17 mouse cellular contexts compared by ENCODE assay signal in the genomic region with DNA sequence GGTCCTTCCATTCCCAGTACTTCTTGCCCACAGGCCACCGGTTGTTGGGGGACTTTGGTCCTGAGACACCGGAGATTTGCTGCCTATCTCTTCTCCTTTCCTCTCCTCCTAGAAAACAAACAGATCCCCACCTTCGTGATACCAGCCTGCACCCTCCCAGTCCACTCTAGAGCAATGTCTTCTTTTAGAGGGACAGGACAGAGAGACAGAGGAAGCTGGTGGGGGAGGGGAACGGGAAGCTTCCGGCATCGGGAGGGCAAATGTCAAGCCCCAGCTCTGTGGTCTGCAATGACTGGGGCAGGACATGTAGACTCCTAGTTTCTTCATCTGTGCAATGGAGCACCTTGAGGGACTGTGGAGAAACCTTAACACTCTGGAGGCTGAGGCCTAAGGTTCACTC. TPM values are rescaled to one million over a fixed set of nuclear protein-coding genes. Genes with fewer than 3 reads are reported as not detected.
DNase-seq lines count a peak whose midpoint lies in the region; ATAC-seq and TF ChIP-seq lines count a peak whose summit lies in the region.
"Had no signal": no experiment of that assay in that cellular context is flagged by ENCODE, and none has a peak within 500 bp of the region (broad histone marks: within the 10 kb centered on the region; RNA-seq: fewer than 3 reads in every experiment).

No protein-coding gene starts in this region.

- no peaks in the 10 kb centered on the region for H3K36me3 ChIP-seq in kidney, adult 2 months (ENCODE audit: control insufficient read depth, insufficient read depth, low read length)
- H3K36me3 ChIP-seq in intestine, embryonic 16.5 days (ENCODE audit: control insufficient read depth, insufficient read depth, low read length), result no peaks in the 10 kb centered on the region
- no peaks in the 10 kb centered on the region for H3K36me3 ChIP-seq in midbrain, embryonic 13.5 days
- H3K36me3 ChIP-seq in forebrain, embryonic 15.5 days, result no peaks in the 10 kb centered on the region
- H3K36me3 ChIP-seq: heart, embryonic 13.5 days; hindbrain, embryonic 12.5 days; lung, embryonic 15.5 days; midbrain, embryonic 12.5 days; neural tube, embryonic 12.5 days; stomach, embryonic 15.5 days had no signal

- ATAC-seq in intestine, embryonic 16.5 days, result peak; percentile 47
- ATAC-seq in midbrain, embryonic 13.5 days, result no peak
- ATAC-seq in forebrain, embryonic 15.5 days (replicated peaks), result no peak
- ATAC-seq: forebrain, postnatal 0 days had no signal

- no peaks in the 10 kb centered on the region for H3K9me3 ChIP-seq in intestine, embryonic 16.5 days (ENCODE audit: control insufficient read depth, low read length)
- no peaks in the 10 kb centered on the region for H3K9me3 ChIP-seq in midbrain, embryonic 13.5 days
- no peaks in the 10 kb centered on the region for H3K9me3 ChIP-seq in forebrain, embryonic 15.5 days
- H3K9me3 ChIP-seq: heart, embryonic 13.5 days; hindbrain, embryonic 12.5 days; lung, embryonic 15.5 days; midbrain, embryonic 12.5 days; neural tube, embryonic 12.5 days; stomach, embryonic 15.5 days had no signal

- H3K4me2 ChIP-seq in intestine, embryonic 16.5 days (ENCODE audit: low read depth, low read length), result no peak overlapping the region; the same call in 1 of the 2 replicates
- no peak overlapping the region for H3K4me2 ChIP-seq in midbrain, embryonic 13.5 days (replicated peaks)
- H3K4me2 ChIP-seq in forebrain, embryonic 15.5 days (replicated peaks), result no peak overlapping the region
- H3K4me2 ChIP-seq: heart, embryonic 13.5 days; hindbrain, embryonic 12.5 days; lung, embryonic 15.5 days; midbrain, embryonic 12.5 days; neural tube, embryonic 12.5 days; stomach, embryonic 15.5 days had no signal

- no peak overlapping the region for H3K4me3 ChIP-seq in kidney, adult 2 months (ENCODE audit: insufficient read depth, low read depth, low read length)
- no peak overlapping the region for H3K4me3 ChIP-seq in bone marrow macrophage, adult 2 months (ENCODE audit: insufficient read depth, low read length)
- H3K4me3 ChIP-seq in intestine, embryonic 16.5 days (ENCODE audit: low read length), result no peak overlapping the region
- no peak overlapping the region for H3K4me3 ChIP-seq in midbrain, embryonic 13.5 days (replicated peaks)
- no peak overlapping the region for H3K4me3 ChIP-seq in forebrain, embryonic 15.5 days
- H3K4me3 ChIP-seq: heart, embryonic 13.5 days; hindbrain, embryonic 12.5 days; lung, embryonic 15.5 days; midbrain, embryonic 12.5 days; neural tube, embryonic 12.5 days; stomach, embryonic 15.5 days had no signal

- no peak for TF ChIP-seq POLR2A in kidney, adult 2 months (IDR thresholded peaks at IDR 0.05; ENCODE audit: low read depth, low read length)
- TF ChIP-seq POLR2A in bone marrow macrophage, adult 2 months (IDR thresholded peaks at IDR 0.05; ENCODE audit: borderline replicate concordance, low read depth, low read length), result no peak

- no peak overlapping the region for H3K27ac ChIP-seq in kidney, adult 2 months (ENCODE audit: insufficient read depth, low read depth, low read length)
- peak overlapping the region; percentile 28; the same call in 1 of the 2 replicates for H3K27ac ChIP-seq in bone marrow macrophage, adult 2 months (ENCODE audit: insufficient read depth, low read depth, low read length)
- peak overlapping the region; percentile 86 for H3K27ac ChIP-seq in intestine, embryonic 16.5 days (ENCODE audit: low read length)
- H3K27ac ChIP-seq in midbrain, embryonic 13.5 days, result no peak overlapping the region
- H3K27ac ChIP-seq in forebrain, embryonic 15.5 days (replicated peaks), result no peak overlapping the region
- H3K27ac ChIP-seq: heart, embryonic 13.5 days; hindbrain, embryonic 12.5 days; lung, embryonic 15.5 days; midbrain, embryonic 12.5 days; neural tube, embryonic 12.5 days; stomach, embryonic 15.5 days had no signal

- H3K4me1 ChIP-seq in kidney, adult 2 months (ENCODE audit: control insufficient read depth, insufficient read depth, low read length), result 0 out of 2 replicates have a peak, but pooled peaks cover 3% of the 10 kb centered on the region
- H3K4me1 ChIP-seq in bone marrow macrophage, adult 2 months (ENCODE audit: control insufficient read depth, insufficient read depth, low read length), result peaks cover 45% of the 10 kb centered on the region
- peaks cover 37% of the 10 kb centered on the region for H3K4me1 ChIP-seq in intestine, embryonic 16.5 days (ENCODE audit: control insufficient read depth, insufficient read depth, low read length)
- H3K4me1 ChIP-seq in midbrain, embryonic 13.5 days (replicated peaks), result no peaks in the 10 kb centered on the region
- no peaks in the 10 kb centered on the region for H3K4me1 ChIP-seq in forebrain, embryonic 15.5 days
- H3K4me1 ChIP-seq: neural tube, embryonic 12.5 days had no signal

- TF ChIP-seq CTCF in kidney, adult 2 months (conservative IDR thresholded peaks at IDR 0.05; ENCODE audit: insufficient read depth, insufficient read length, low read depth, low read length), result no peak
- TF ChIP-seq CTCF in bone marrow macrophage, adult 2 months (IDR thresholded peaks at IDR 0.05; ENCODE audit: low read depth, low read length), result no peak

- peak; percentile 59 for DNase-seq in kidney, postnatal 10 days
- DNase-seq in kidney, adult 2 months, result no peak
- peak; percentile 49 for DNase-seq in naive thymus-derived CD4-positive, alpha-beta T cell, adult 2 months (ENCODE audit: low read depth)
- DNase-seq in urinary bladder, adult 18-20 months (ENCODE audit: low spot score in 2 of 2), result no peak
- DNase-seq: forebrain, postnatal 0 days; gastrocnemius, postnatal 25 days; left cerebral cortex, postnatal 4 days had no signal

- H3K9ac ChIP-seq in intestine, embryonic 16.5 days (ENCODE audit: low read depth, low read length), result 0 out of 2 replicates have a peak overlapping the region, but pooled peaks have one; percentile 37
- no peak overlapping the region for H3K9ac ChIP-seq in midbrain, embryonic 13.5 days (replicated peaks)
- H3K9ac ChIP-seq in forebrain, embryonic 15.5 days (replicated peaks), result no peak overlapping the region
- H3K9ac ChIP-seq: forebrain, postnatal 0 days; heart, embryonic 13.5 days; hindbrain, embryonic 12.5 days; lung, embryonic 15.5 days; midbrain, embryonic 12.5 days; neural tube, embryonic 12.5 days; stomach, embryonic 15.5 days had no signal

- H3K27me3 ChIP-seq in kidney, adult 2 months (replicated peaks; ENCODE audit: control insufficient read depth, insufficient read depth, low read length), result no peaks in the 10 kb centered on the region
- no peaks in the 10 kb centered on the region for H3K27me3 ChIP-seq in intestine, embryonic 16.5 days (replicated peaks; ENCODE audit: control insufficient read depth, insufficient read depth, low read length)
- H3K27me3 ChIP-seq in midbrain, embryonic 13.5 days, result no peaks in the 10 kb centered on the region
- H3K27me3 ChIP-seq in forebrain, embryonic 15.5 days, result no peaks in the 10 kb centered on the region
- H3K27me3 ChIP-seq: heart, embryonic 13.5 days; hindbrain, embryonic 12.5 days; lung, embryonic 15.5 days; midbrain, embryonic 12.5 days; neural tube, embryonic 12.5 days; stomach, embryonic 15.5 days had no signal

- WGBS in kidney, adult 2 months, result 66% methylated on average over 6 of the region's 6 CpGs
- 50% methylated on average over 6 of the region's 6 CpGs for WGBS in intestine, embryonic 16.5 days
- WGBS in midbrain, embryonic 13.5 days, result 86% methylated on average over 6 of the region's 6 CpGs
- 83% methylated on average over 6 of the region's 6 CpGs for WGBS in forebrain, embryonic 15.5 days

RNA-seq across cellular contexts. Expression of gene Lgals2, which starts 4.4 kb away (rescaled TPM):
- polyA plus RNA-seq in kidney, adult 2 months (2012; rRNA removed), result 0.24 and 0.25 TPM in 2 replicates
- not detected in 2 replicates for polyA plus RNA-seq in bone marrow macrophage, adult 2 months (2012; ENCODE audit: insufficient read depth, insufficient read length, missing spikeins)
- 1,298 and 1,309 TPM in 2 replicates for polyA plus RNA-seq in intestine, embryonic 16.5 days (2015; fragmentation: Nextera tagmentation; extraction: Ambion mirVana)
- 1.1 TPM in 1 of 2 replicates, not detected in the other for polyA plus RNA-seq in midbrain, embryonic 13.5 days (2015; fragmentation: Nextera tagmentation; extraction: Ambion mirVana)
- polyA plus RNA-seq in forebrain, embryonic 15.5 days (2015; fragmentation: Nextera tagmentation; extraction: Ambion mirVana), result not detected in 2 replicates
- polyA plus RNA-seq: forebrain, postnatal 0 days; heart, embryonic 13.5 days; hindbrain, embryonic 12.5 days; midbrain, embryonic 12.5 days; neural tube, embryonic 12.5 days had no signal

RNA-seq across cellular contexts. Expression of gene Gga1, which starts 17.3 kb away (rescaled TPM):
- 56.5 and 68.1 TPM in 2 replicates for polyA plus RNA-seq in kidney, adult 2 months (2012; rRNA removed)
- polyA plus RNA-seq in bone marrow macrophage, adult 2 months (2012; ENCODE audit: insufficient read depth, insufficient read length, missing spikeins), result 68.7 and 76.5 TPM in 2 replicates
- 56.3 and 57.4 TPM in 2 replicates for polyA plus RNA-seq in intestine, embryonic 16.5 days (2015; fragmentation: Nextera tagmentation; extraction: Ambion mirVana)
- polyA plus RNA-seq in midbrain, embryonic 13.5 days (2015; fragmentation: Nextera tagmentation; extraction: Ambion mirVana), result 47.8 and 49.2 TPM in 2 replicates
- polyA plus RNA-seq in forebrain, embryonic 15.5 days (2015; fragmentation: Nextera tagmentation; extraction: Ambion mirVana), result 60.3 and 62.0 TPM in 2 replicates

RNA-seq across cellular contexts. Expression of gene Cdc42ep1, which starts 17.3 kb away (rescaled TPM):
- polyA plus RNA-seq in kidney, adult 2 months (2012; rRNA removed), result 59.2 and 66.7 TPM in 2 replicates
- 0.31 and 0.36 TPM in 2 replicates for polyA plus RNA-seq in bone marrow macrophage, adult 2 months (2012; ENCODE audit: insufficient read depth, insufficient read length, missing spikeins)
- polyA plus RNA-seq in intestine, embryonic 16.5 days (2015; fragmentation: Nextera tagmentation; extraction: Ambion mirVana), result 34.5 and 36.1 TPM in 2 replicates
- polyA plus RNA-seq in midbrain, embryonic 13.5 days (2015; fragmentation: Nextera tagmentation; extraction: Ambion mirVana), result 7.0 and 8.5 TPM in 2 replicates
- 7.6 and 9.0 TPM in 2 replicates for polyA plus RNA-seq in forebrain, embryonic 15.5 days (2015; fragmentation: Nextera tagmentation; extraction: Ambion mirVana)

RNA-seq across cellular contexts. Expression of gene Gm49510, which starts 39.8 kb away (rescaled TPM):
- 0.03 TPM in 1 of 2 replicates, not detected in the other for polyA plus RNA-seq in kidney, adult 2 months (2012; rRNA removed)
- polyA plus RNA-seq in bone marrow macrophage, adult 2 months (2012; ENCODE audit: insufficient read depth, insufficient read length, missing spikeins), result not detected in 2 replicates
- 0.21 and 0.55 TPM in 2 replicates for polyA plus RNA-seq in intestine, embryonic 16.5 days (2015; fragmentation: Nextera tagmentation; extraction: Ambion mirVana)
- polyA plus RNA-seq in midbrain, embryonic 13.5 days (2015; fragmentation: Nextera tagmentation; extraction: Ambion mirVana), result 0.12 TPM in 1 of 2 replicates, not detected in the other
- polyA plus RNA-seq in forebrain, embryonic 15.5 days (2015; fragmentation: Nextera tagmentation; extraction: Ambion mirVana), result not detected in 2 replicates
- polyA plus RNA-seq: forebrain, postnatal 0 days had no signal

RNA-seq across cellular contexts. Expression of gene Sh3bp1, which starts 39.9 kb away (rescaled TPM):
- 26.2 and 30.0 TPM in 2 replicates for polyA plus RNA-seq in kidney, adult 2 months (2012; rRNA removed)
- polyA plus RNA-seq in bone marrow macrophage, adult 2 months (2012; ENCODE audit: insufficient read depth, insufficient read length, missing spikeins), result 158 and 180 TPM in 2 replicates
- 21.5 and 23.3 TPM in 2 replicates for polyA plus RNA-seq in intestine, embryonic 16.5 days (2015; fragmentation: Nextera tagmentation; extraction: Ambion mirVana)
- polyA plus RNA-seq in midbrain, embryonic 13.5 days (2015; fragmentation: Nextera tagmentation; extraction: Ambion mirVana), result 2.5 and 4.9 TPM in 2 replicates
- polyA plus RNA-seq in forebrain, embryonic 15.5 days (2015; fragmentation: Nextera tagmentation; extraction: Ambion mirVana), result 3.6 and 5.9 TPM in 2 replicates

Comparison
In these comparisons a context has a peak if more than half of its experiments do, and no peak if none do; other contexts are left out.
1. DNase-seq: peak in kidney, postnatal 10 days (single experiment) and naive thymus-derived CD4-positive, alpha-beta T cell, adult 2 months (single experiment); none in kidney, adult 2 months (single experiment) and urinary bladder, adult 18-20 months (0 of 2).
2. H3K27ac ChIP-seq: peak in bone marrow macrophage, adult 2 months (single experiment) and intestine, embryonic 16.5 days (single experiment); none in kidney, adult 2 months (single experiment), midbrain, embryonic 13.5 days (single experiment) and forebrain, embryonic 15.5 days (single experiment).
3. RNA of gene Lgals2, which starts 4.4 kb away (polyA plus RNA-seq): 1,298 to 1,309 TPM in intestine, embryonic 16.5 days; 0.24 to 0.25 TPM in kidney, adult 2 months, not detected in bone marrow macrophage, adult 2 months, 1.1 TPM in midbrain, embryonic 13.5 days and not detected in forebrain, embryonic 15.5 days; every median in the first group is over 100 times any median in the second.